Mouse (Mus musculus) hindbrain, embryonic 16.5 days (tissue): ENCODE data around the gene Dnah9. TPM values are rescaled to one million over a fixed set of nuclear protein-coding genes. Genes with fewer than 3 reads are reported as not detected.

ENCODE experiments used
- ATAC-seq: fragments of 200-750 bp; cut with Nextera tagmentation; 2 replicates; pipeline ENCODE4 v1.8.0; 2017; ENCODE audit warnings: moderate TSS enrichment, moderate library complexity
- H3K27ac ChIP-seq: fragments of 300-500 bp; sonication (generic); 2 replicates; pipeline ENCODE4 v1.5.1; 2014; ENCODE audit warnings: low read depth, mild to moderate bottlenecking, control low read depth, low read length, moderate library complexity
- H3K27me3 ChIP-seq: fragments of 300-500 bp; sonication (generic); replicated peaks from 2 replicates; pipeline ENCODE4 v1.6.1; 2014; ENCODE audit warnings: low read length; ENCODE audit not compliant: control insufficient read depth, insufficient read depth
- H3K36me3 ChIP-seq: fragments of 300-500 bp; sonication (generic); 2 replicates; pipeline ENCODE4 v1.6.1; 2014; ENCODE audit warnings: mild to moderate bottlenecking, low read length, moderate library complexity, mixed read lengths; ENCODE audit not compliant: control insufficient read depth, insufficient read depth
- H3K4me1 ChIP-seq: fragments of 300-500 bp; sonication (generic); 2 replicates; pipeline ENCODE4 v1.6.1; 2014; ENCODE audit warnings: low read depth, low read length; ENCODE audit not compliant: control insufficient read depth, insufficient read depth
- H3K4me2 ChIP-seq: fragments of 300-500 bp; sonication (generic); 2 replicates; pipeline ENCODE4 v1.6.1; 2014; ENCODE audit warnings: mild to moderate bottlenecking, low read length, control low read depth, moderate library complexity
- H3K4me3 ChIP-seq: fragments of 300-500 bp; sonication (generic); 2 replicates; pipeline ENCODE4 v1.5.1; 2014; ENCODE audit warnings: mild to moderate bottlenecking, low read length, control low read depth, moderate library complexity
- H3K9ac ChIP-seq: fragments of 300-500 bp; sonication (generic); 2 replicates; pipeline ENCODE4 v1.6.1; 2014; ENCODE audit warnings: low read depth, mild to moderate bottlenecking, control low read depth, low read length, moderate library complexity
- H3K9me3 ChIP-seq: fragments of 300-500 bp; sonication (generic); 2 replicates; pipeline ENCODE4 v1.6.1; 2014; ENCODE audit warnings: mild to moderate bottlenecking, low read length, moderate library complexity; ENCODE audit not compliant: control insufficient read depth
- WGBS: fragments of 180-500 bp; shearing (Covaris S2); extraction: QIAGEN DNeasy Blood & Tissue Kit; methylation state at CpG from one replicate; pipeline ENCODE4 v1.1.7; 2014; 5-methylcytosine and 5-hydroxymethylcytosine counted together
- polyA plus RNA-seq: library from polyadenylated mRNA; unstranded; fragments of >200 nt; fragmentation: Nextera tagmentation; extraction: Ambion mirVana; gene quantifications from 2 replicates; pipeline ENCODE4 v1.2.1, GENCODE M21; 2015

Dnah9 gene
- polyA plus RNA-seq, 1 experiment from 2014 or later, result 2.9 TPM

- no peak overlapping the region for H3K4me3 ChIP-seq
- no peaks in the 10 kb centered on the region for H3K36me3 ChIP-seq
- H3K9me3 ChIP-seq, result no peaks in the 10 kb centered on the region
- no peaks in the 10 kb centered on the region for H3K27me3 ChIP-seq
- no peak overlapping the region for H3K9ac ChIP-seq
- H3K27ac ChIP-seq, result no peak overlapping the region
- ATAC-seq, result no peak
- no peak overlapping the region for H3K4me2 ChIP-seq
- H3K4me1 ChIP-seq, result no peaks in the 10 kb centered on the region
- WGBS, result 92% methylated on average over 2 of the region's 2 CpGs
Observed at GRCm38 (mm10) chr11:65881465-65881864, 286.9 kb downstream of the Dnah9 start.

- no peak overlapping the region for H3K4me2 ChIP-seq
- WGBS, result 64% methylated on average over 1 of the region's 1 CpGs
- no peak overlapping the region for H3K9ac ChIP-seq
- no peak overlapping the region; the same call in 1 of the 2 replicates for H3K27ac ChIP-seq
- H3K4me3 ChIP-seq, result no peak overlapping the region
- no peak for ATAC-seq
- no peaks in the 10 kb centered on the region for H3K4me1 ChIP-seq
- H3K27me3 ChIP-seq, result no peaks in the 10 kb centered on the region
- H3K36me3 ChIP-seq, result no peaks in the 10 kb centered on the region
- no peaks in the 10 kb centered on the region for H3K9me3 ChIP-seq
Observed at GRCm38 (mm10) chr11:65877146-65877775, 291.1 kb downstream of the Dnah9 start.

- Histone ChIP-seq H3K4me3 (no peak overlapping the region), H3K9me3 (no peaks in the 10 kb centered on the region), H3K36me3 (no peaks in the 10 kb centered on the region), H3K4me2 (no peak overlapping the region), H3K4me1 (no peaks in the 10 kb centered on the region), H3K27ac (no peak overlapping the region), H3K27me3 (no peaks in the 10 kb centered on the region), H3K9ac (no peak overlapping the region)
- WGBS, result 52% methylated on average over 4 of the region's 4 CpGs
- ATAC-seq, result no peak
Observed at GRCm38 (mm10) chr11:65861476-65861875, 306.9 kb downstream of the Dnah9 start.

- WGBS, result 23% methylated on average over 1 of the region's 1 CpGs
- H3K27me3 ChIP-seq, result no peaks in the 10 kb centered on the region
- no peak overlapping the region for H3K4me3 ChIP-seq
- H3K27ac ChIP-seq, result no peak overlapping the region
- no peak overlapping the region for H3K9ac ChIP-seq
- no peaks in the 10 kb centered on the region for H3K36me3 ChIP-seq
- H3K9me3 ChIP-seq, result no peaks in the 10 kb centered on the region
- no peaks in the 10 kb centered on the region for H3K4me1 ChIP-seq
- no peak for ATAC-seq
- no peak overlapping the region for H3K4me2 ChIP-seq
Observed at GRCm38 (mm10) chr11:65852066-65852465, 316.3 kb downstream of the Dnah9 start.

GRCm38 (mm10) chr11:65846446-65846845 is 321.9 kb downstream of the Dnah9 start:
- Histone ChIP-seq H3K9me3 (no peaks in the 10 kb centered on the region), H3K4me2 (no peak overlapping the region), H3K4me3 (no peak overlapping the region), H3K4me1 (no peaks in the 10 kb centered on the region), H3K36me3 (no peaks in the 10 kb centered on the region), H3K27ac (no peak overlapping the region), H3K9ac (no peak overlapping the region), H3K27me3 (no peaks in the 10 kb centered on the region)
- WGBS, result 84% methylated on average over 5 of the region's 5 CpGs
- no peak for ATAC-seq

GRCm38 (mm10) chr11:65838999-65839398 is 329.4 kb downstream of the Dnah9 start:
- H3K4me1 ChIP-seq, result peaks cover 2% of the 10 kb centered on the region; the same call in 1 of the 2 replicates
- H3K27me3 ChIP-seq, result no peaks in the 10 kb centered on the region
- no peaks in the 10 kb centered on the region for H3K9me3 ChIP-seq
- WGBS, result 73% methylated on average over 8 of the region's 8 CpGs
- ATAC-seq, result no peak
- H3K4me3 ChIP-seq, result no peak overlapping the region
- no peak overlapping the region for H3K27ac ChIP-seq
- no peak overlapping the region for H3K4me2 ChIP-seq
- H3K9ac ChIP-seq, result no peak overlapping the region
- H3K36me3 ChIP-seq, result no peaks in the 10 kb centered on the region

- Histone ChIP-seq H3K27me3 (no peaks in the 10 kb centered on the region), H3K9ac (no peak overlapping the region), H3K27ac (no peak overlapping the region), H3K36me3 (peaks cover 9% of the 10 kb centered on the region), H3K4me1 (no peaks in the 10 kb centered on the region), H3K4me2 (no peak overlapping the region), H3K9me3 (no peaks in the 10 kb centered on the region), H3K4me3 (no peak overlapping the region)
- 88% methylated on average over 3 of the region's 3 CpGs for WGBS
- no peak for ATAC-seq
Observed at GRCm38 (mm10) chr11:65824556-65824955, 343.8 kb downstream of the Dnah9 start.

GRCm38 (mm10) chr11:65820877-65821276 is 347.5 kb downstream of the Dnah9 start:
- Histone ChIP-seq H3K27ac (no peak overlapping the region), H3K27me3 (no peaks in the 10 kb centered on the region), H3K9ac (no peak overlapping the region), H3K9me3 (no peaks in the 10 kb centered on the region), H3K4me3 (no peak overlapping the region), H3K4me2 (no peak overlapping the region), H3K36me3 (peaks cover 2% of the 10 kb centered on the region), H3K4me1 (no peaks in the 10 kb centered on the region)
- WGBS, result 9% methylated on average over 7 of the region's 7 CpGs
- peak; percentile 82 for ATAC-seq

GRCm38 (mm10) chr11:65820280-65820679 is 348.1 kb downstream of the Dnah9 start:
- ATAC-seq, result no peak

More at GRCm38 (mm10) chr11:65820280-65820679, 348.1 kb downstream of the Dnah9 start:
- Histone ChIP-seq H3K4me1 (no peaks in the 10 kb centered on the region), H3K9me3 (no peaks in the 10 kb centered on the region), H3K27ac (no peak overlapping the region), H3K9ac (no peak overlapping the region), H3K4me2 (no peak overlapping the region), H3K36me3 (peaks cover 2% of the 10 kb centered on the region), H3K4me3 (no peak overlapping the region), H3K27me3 (no peaks in the 10 kb centered on the region)
- 65% methylated on average over 5 of the region's 5 CpGs for WGBS
